Mouse (Mus musculus) small intestine, adult 10 weeks (tissue): ENCODE measurements around the gene Bcar3. TPM values are rescaled to one million over a fixed set of nuclear protein-coding genes. Genes with fewer than 3 reads are reported as not detected.

Source experiments
- polyA plus RNA-seq: library from polyadenylated mRNA; stranded (reverse); fragments of 350-450 nt; fragmentation: Illumina TruSeq; extraction: RNeasy Lipid Tissue Mini Kit (QIAGEN cat#74804); gene quantifications from one replicate; pipeline ENCODE4 v1.2.3, GENCODE M21; 2014; ENCODE audit warnings: low replicate concordance

Bcar3 gene
- polyA plus RNA-seq = 22.9 TPM

GRCm38 (mm10) chr3:122293954-122294850 is at the start of gene Bcar3:
TSS of gene Bcar3 (plus strand) at chr3:122294136.

GRCm38 (mm10) chr3:122245215-122245877 is 48.6 kb upstream of the Bcar3 start, which contains the start of gene Gclm:
TSS of gene Gclm (plus strand) at chr3:122245557.

GRCm38 (mm10) chr3:122274241-122275024 is 19.5 kb upstream of the Bcar3 start, which contains the start of gene Dnttip2:
TSS of gene Dnttip2 (plus strand) at chr3:122274388.

Other genes with a start within 250 kb of the Bcar3 start
- gene Abca4, start 249.7 kb upstream of the Bcar3 start, polyA plus RNA-seq = 0.37 TPM
- 384 TPM for gene Gclm, start 48.6 kb upstream of the Bcar3 start, polyA plus RNA-seq
- 183 TPM for gene Dnttip2, start 19.7 kb upstream of the Bcar3 start, polyA plus RNA-seq